Comparison of ENCODE assay signal across 31 mouse cellular contexts in the genomic region with DNA sequence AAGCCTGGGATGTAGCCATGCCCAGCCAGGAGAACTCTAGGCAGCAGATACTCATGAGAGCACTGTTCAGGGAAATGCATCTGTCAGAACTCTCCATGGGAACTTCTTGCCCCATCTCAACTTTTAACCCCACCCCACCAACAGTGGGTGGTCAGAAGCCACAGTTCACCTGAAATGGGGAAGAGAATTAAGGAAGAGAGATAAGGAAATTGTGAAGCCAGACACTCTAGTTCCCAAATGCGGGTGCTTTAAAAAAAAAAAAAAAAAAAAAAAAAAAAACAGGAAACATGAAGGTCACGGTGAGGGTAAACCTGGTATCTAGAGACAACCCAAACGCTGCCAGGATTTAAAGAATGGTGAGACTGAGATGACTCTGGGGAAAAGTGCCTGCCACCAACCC. TPM values are rescaled to one million over a fixed set of nuclear protein-coding genes. Genes with fewer than 3 reads are reported as not detected.
DNase-seq lines count a peak whose midpoint lies in the region; ATAC-seq and TF ChIP-seq lines count a peak whose summit lies in the region.
"Had no signal": no experiment of that assay in that cellular context is flagged by ENCODE, and none has a peak within 500 bp of the region (broad histone marks: within the 10 kb centered on the region; RNA-seq: fewer than 3 reads in every experiment).

No protein-coding gene starts in this region.

- WGBS in midbrain, embryonic 11.5 days: 77% methylated on average over 3 of the region's 3 CpGs
- WGBS in midbrain, postnatal 0 days: 71% methylated on average over 3 of the region's 3 CpGs
- WGBS in bone marrow, adult 2 months: 2% methylated on average over 3 of the region's 3 CpGs
- 71% methylated on average over 3 of the region's 3 CpGs for WGBS in midbrain, embryonic 13.5 days

- H3K27me3 ChIP-seq in midbrain, embryonic 11.5 days (ENCODE audit: control insufficient read depth, insufficient read depth, low read length): no peaks in the 10 kb centered on the region; the same call in 1 of the 2 replicates
- H3K27me3 ChIP-seq in midbrain, postnatal 0 days (ENCODE audit: insufficient read depth, low read length): no peaks in the 10 kb centered on the region
- H3K27me3 ChIP-seq in midbrain, embryonic 13.5 days: no peaks in the 10 kb centered on the region
- H3K27me3 ChIP-seq: embryonic facial prominence, embryonic 12.5 days; hindbrain, embryonic 13.5 days; liver, embryonic 13.5 days; neural tube, embryonic 15.5 days; stomach, embryonic 15.5 days had no signal

- H3K4me1 ChIP-seq in midbrain, embryonic 11.5 days (ENCODE audit: control insufficient read depth, insufficient read depth, low read length): peaks cover 3% of the 10 kb centered on the region
- H3K4me1 ChIP-seq in midbrain, postnatal 0 days (ENCODE audit: insufficient read depth, low read length): peaks cover 2% of the 10 kb centered on the region; the same call in 1 of the 2 replicates
- peaks cover 18% of the 10 kb centered on the region for H3K4me1 ChIP-seq in bone marrow, adult 2 months (ENCODE audit: control insufficient read depth, insufficient read depth, low read length)
- peaks cover 4% of the 10 kb centered on the region for H3K4me1 ChIP-seq in midbrain, embryonic 13.5 days (replicated peaks)

- ATAC-seq in midbrain, embryonic 11.5 days (ENCODE audit: low FRiP score): no peak
- no peak for ATAC-seq in midbrain, postnatal 0 days (ENCODE audit: low FRiP score)
- peak; percentile 75 for ATAC-seq in megakaryocyte progenitor cell, adult 5-6 weeks (replicated peaks; ENCODE audit: poor library complexity)
- no peak for ATAC-seq in inflammation-experienced regulatory T-cells, adult 6 months
- ATAC-seq in midbrain, embryonic 13.5 days: no peak
- ATAC-seq: forebrain, embryonic 14.5 days had no signal

- TF ChIP-seq CTCF in midbrain, postnatal 0 days (IDR thresholded peaks at IDR 0.05): no peak
- TF ChIP-seq CTCF in bone marrow, adult 2 months (IDR thresholded peaks at IDR 0.05; ENCODE audit: control insufficient read depth, insufficient read depth, low read length): no peak

- H3K4me3 ChIP-seq in midbrain, embryonic 11.5 days (ENCODE audit: low read depth, low read length): no peak overlapping the region
- no peak overlapping the region for H3K4me3 ChIP-seq in midbrain, postnatal 0 days (ENCODE audit: low read depth, low read length)
- H3K4me3 ChIP-seq in bone marrow, adult 2 months (replicated peaks; ENCODE audit: control insufficient read depth, low read depth, low read length): peak overlapping the region; percentile 38
- H3K4me3 ChIP-seq in midbrain, embryonic 13.5 days (replicated peaks): no peak overlapping the region
- H3K4me3 ChIP-seq: embryonic facial prominence, embryonic 12.5 days; hindbrain, embryonic 13.5 days; liver, embryonic 13.5 days; midbrain, embryonic 12.5 days; neural tube, embryonic 15.5 days; stomach, embryonic 15.5 days had no signal

- H3K9ac ChIP-seq in midbrain, embryonic 11.5 days (ENCODE audit: low read length): no peak overlapping the region
- H3K9ac ChIP-seq in midbrain, postnatal 0 days (replicated peaks; ENCODE audit: low read length, poor library complexity, severe bottlenecking): no peak overlapping the region
- no peak overlapping the region for H3K9ac ChIP-seq in midbrain, embryonic 13.5 days (replicated peaks)
- H3K9ac ChIP-seq: embryonic facial prominence, embryonic 12.5 days; hindbrain, embryonic 13.5 days; liver, embryonic 13.5 days; lung, embryonic 14.5 days; midbrain, embryonic 12.5 days; neural tube, embryonic 15.5 days; stomach, embryonic 15.5 days had no signal

- no peaks in the 10 kb centered on the region for H3K36me3 ChIP-seq in midbrain, embryonic 11.5 days (ENCODE audit: control insufficient read depth, insufficient read depth, low read length)
- H3K36me3 ChIP-seq in midbrain, postnatal 0 days (ENCODE audit: insufficient read depth, low read length): no peaks in the 10 kb centered on the region
- H3K36me3 ChIP-seq in midbrain, embryonic 13.5 days: no peaks in the 10 kb centered on the region
- H3K36me3 ChIP-seq: embryonic facial prominence, embryonic 12.5 days; hindbrain, embryonic 13.5 days; liver, embryonic 13.5 days; midbrain, embryonic 12.5 days; neural tube, embryonic 15.5 days; stomach, embryonic 15.5 days had no signal

- no peak for TF ChIP-seq POLR2A in bone marrow, adult 2 months (IDR thresholded peaks at IDR 0.05; ENCODE audit: borderline replicate concordance, control insufficient read depth, low read depth, low read length)

- H3K4me2 ChIP-seq in midbrain, embryonic 11.5 days: no peak overlapping the region
- H3K4me2 ChIP-seq in midbrain, postnatal 0 days (ENCODE audit: low read depth, low read length, poor library complexity, severe bottlenecking): no peak overlapping the region
- H3K4me2 ChIP-seq in midbrain, embryonic 13.5 days (replicated peaks): no peak overlapping the region
- H3K4me2 ChIP-seq: embryonic facial prominence, embryonic 12.5 days; heart, embryonic 11.5 days; hindbrain, embryonic 13.5 days; liver, embryonic 13.5 days; lung, embryonic 14.5 days; midbrain, embryonic 12.5 days; neural tube, embryonic 15.5 days; stomach, embryonic 15.5 days had no signal

- H3K9me3 ChIP-seq in midbrain, embryonic 11.5 days (ENCODE audit: control insufficient read depth, low read length): no peaks in the 10 kb centered on the region
- no peaks in the 10 kb centered on the region for H3K9me3 ChIP-seq in midbrain, postnatal 0 days (ENCODE audit: low read length)
- no peaks in the 10 kb centered on the region for H3K9me3 ChIP-seq in midbrain, embryonic 13.5 days
- H3K9me3 ChIP-seq: embryonic facial prominence, embryonic 12.5 days; hindbrain, embryonic 13.5 days; liver, embryonic 13.5 days; midbrain, embryonic 12.5 days; neural tube, embryonic 15.5 days; stomach, embryonic 15.5 days had no signal

- peak; percentile 8 for DNase-seq in midbrain, embryonic 11.5 days (ENCODE audit: low spot score, missing footprints)
- no peak for DNase-seq in midbrain, postnatal 0 days (ENCODE audit: low spot score)
- DNase-seq: adrenal gland, postnatal 36 days; cerebellum, adult 9-10 months; cerebellum, postnatal 36 days; embryo, embryonic 11 days; gastrocnemius, postnatal 25 days; heart, adult 18-20 months; heart, postnatal 36 days; kidney, adult 11 months; kidney, postnatal 25 days; liver, embryonic 13.5 days; lung, embryonic 14.5 days; retina, postnatal 1 day; right cerebral cortex, postnatal 14 days had no signal

- no peak overlapping the region for H3K27ac ChIP-seq in midbrain, embryonic 11.5 days (ENCODE audit: low read depth, low read length)
- no peak overlapping the region for H3K27ac ChIP-seq in midbrain, postnatal 0 days (ENCODE audit: low read depth, low read length)
- H3K27ac ChIP-seq in bone marrow, adult 2 months (ENCODE audit: control insufficient read depth, insufficient read depth, low read depth, low read length, poor library complexity): peak overlapping the region; percentile 44; the same call in 1 of the 2 replicates
- no peak overlapping the region for H3K27ac ChIP-seq in midbrain, embryonic 13.5 days
- H3K27ac ChIP-seq: embryonic facial prominence, embryonic 12.5 days; hindbrain, embryonic 13.5 days; liver, embryonic 13.5 days; midbrain, embryonic 12.5 days; neural tube, embryonic 15.5 days; stomach, embryonic 15.5 days had no signal

RNA-seq across cellular contexts. Expression of a gene that starts 5.7 kb away (rescaled TPM):
- not detected in 2 replicates for polyA plus RNA-seq in midbrain, embryonic 11.5 days (2014; fragmentation: Nextera tagmentation; extraction: Ambion mirVana)
- not detected in 2 replicates for total RNA-seq in midbrain, postnatal 0 days (2014; rRNA removed)
- 0.33 and 0.44 TPM in 2 replicates for polyA plus RNA-seq in midbrain, postnatal 0 days (2015; fragmentation: Nextera tagmentation; extraction: Ambion mirVana)
- 1.8 and 2.3 TPM in 2 replicates for polyA plus RNA-seq in bone marrow, adult 2 months (2011; ENCODE audit: insufficient read depth, insufficient read length, low replicate concordance, missing spikeins)
- not detected in 2 replicates for total RNA-seq in megakaryocyte progenitor cell, adult 5-6 weeks (2015)
- not detected in 2 replicates for total RNA-seq in megakaryocyte progenitor cell, adult 5-6 weeks (2017)
- 1 to 10 TPM in 1 of 3 experiments, under 1 TPM in 1, not detected in 1; 0.68 to 2.6 TPM for polyA plus RNA-seq in inflammation-experienced regulatory T-cells, adult 6 months (2017; shearing (Covaris generic))
- 0.34 TPM in 1 of 2 replicates, not detected in the other for polyA plus RNA-seq in midbrain, embryonic 13.5 days (2015; fragmentation: Nextera tagmentation; extraction: Ambion mirVana)
- total RNA-seq: gastrocnemius, adult 18-20 months; gastrocnemius, postnatal 25 days; heart, adult 18-20 months; heart, postnatal 36 days; layer of hippocampus, adult 18-20 months; left cerebral cortex, adult 18-20 months; left cerebral cortex, postnatal 36 days had no signal
- polyA plus RNA-seq: C2C12; liver, embryonic 13.5 days; lung, embryonic 14.5 days had no signal

RNA-seq across cellular contexts. Expression of a gene that starts 5.8 kb away (rescaled TPM):
- polyA plus RNA-seq in midbrain, embryonic 11.5 days (2014; fragmentation: Nextera tagmentation; extraction: Ambion mirVana): 562 and 580 TPM in 2 replicates
- 158 and 172 TPM in 2 replicates for total RNA-seq in midbrain, postnatal 0 days (2014; rRNA removed)
- polyA plus RNA-seq in midbrain, postnatal 0 days (2015; fragmentation: Nextera tagmentation; extraction: Ambion mirVana): 656 and 707 TPM in 2 replicates
- polyA plus RNA-seq in bone marrow, adult 2 months (2011; ENCODE audit: insufficient read depth, insufficient read length, low replicate concordance, missing spikeins): 109 and 132 TPM in 2 replicates
- total RNA-seq in megakaryocyte progenitor cell, adult 5-6 weeks (2015): 415 and 419 TPM in 2 replicates
- 185 and 192 TPM in 2 replicates for total RNA-seq in megakaryocyte progenitor cell, adult 5-6 weeks (2017)
- 100 to 1,000 TPM; 604 to 659 (median 643) TPM for polyA plus RNA-seq in inflammation-experienced regulatory T-cells, adult 6 months (2017; shearing (Covaris generic))
- polyA plus RNA-seq in midbrain, embryonic 13.5 days (2015; fragmentation: Nextera tagmentation; extraction: Ambion mirVana): 563 and 580 TPM in 2 replicates

RNA-seq across cellular contexts. Expression of a gene that starts 28.3 kb away (rescaled TPM):
- polyA plus RNA-seq in midbrain, embryonic 11.5 days (2014; fragmentation: Nextera tagmentation; extraction: Ambion mirVana): 57.5 and 59.9 TPM in 2 replicates
- 44.9 and 67.3 TPM in 2 replicates for total RNA-seq in midbrain, postnatal 0 days (2014; rRNA removed)
- polyA plus RNA-seq in midbrain, postnatal 0 days (2015; fragmentation: Nextera tagmentation; extraction: Ambion mirVana): 99.2 and 100 TPM in 2 replicates
- polyA plus RNA-seq in bone marrow, adult 2 months (2011; ENCODE audit: insufficient read depth, insufficient read length, low replicate concordance, missing spikeins): 19.0 and 74.1 TPM in 2 replicates
- total RNA-seq in megakaryocyte progenitor cell, adult 5-6 weeks (2015): 8.5 and 11.6 TPM in 2 replicates
- 8.2 and 19.1 TPM in 2 replicates for total RNA-seq in megakaryocyte progenitor cell, adult 5-6 weeks (2017)
- 10 to 100 TPM; 31.4 to 58.5 (median 39.4) TPM for polyA plus RNA-seq in inflammation-experienced regulatory T-cells, adult 6 months (2017; shearing (Covaris generic))
- polyA plus RNA-seq in midbrain, embryonic 13.5 days (2015; fragmentation: Nextera tagmentation; extraction: Ambion mirVana): 70.1 and 72.7 TPM in 2 replicates

RNA-seq across cellular contexts. Expression of a gene that starts 34.2 kb away (rescaled TPM):
- 19.0 and 20.7 TPM in 2 replicates for polyA plus RNA-seq in midbrain, embryonic 11.5 days (2014; fragmentation: Nextera tagmentation; extraction: Ambion mirVana)
- 85.2 and 123 TPM in 2 replicates for total RNA-seq in midbrain, postnatal 0 days (2014; rRNA removed)
- polyA plus RNA-seq in midbrain, postnatal 0 days (2015; fragmentation: Nextera tagmentation; extraction: Ambion mirVana): 52.5 and 58.8 TPM in 2 replicates
- polyA plus RNA-seq in bone marrow, adult 2 months (2011; ENCODE audit: insufficient read depth, insufficient read length, low replicate concordance, missing spikeins): not detected in 2 replicates
- total RNA-seq in megakaryocyte progenitor cell, adult 5-6 weeks (2015): not detected in 2 replicates
- total RNA-seq in megakaryocyte progenitor cell, adult 5-6 weeks (2017): not detected in 2 replicates
- polyA plus RNA-seq in inflammation-experienced regulatory T-cells, adult 6 months (2017; shearing (Covaris generic)): not detected
- 91.4 and 124 TPM in 2 replicates for polyA plus RNA-seq in midbrain, embryonic 13.5 days (2015; fragmentation: Nextera tagmentation; extraction: Ambion mirVana)
- total RNA-seq: gastrocnemius, adult 18-20 months; heart, adult 18-20 months; heart, postnatal 36 days had no signal
- polyA plus RNA-seq: C2C12; liver, embryonic 13.5 days had no signal
